Mouse (Mus musculus) liver, postnatal 0 days (tissue): Measurements from ENCODE around the gene Mroh8. TPM values are rescaled to one million over a fixed set of nuclear protein-coding genes. Genes with fewer than 3 reads are reported as not detected.
A peak's percentile ranks its signal among the peaks of the same experiment; 100 is the strongest.
"Not testable (repeated sequence)": the region's sequence is repeated elsewhere in the genome, so short reads cannot be mapped to it uniquely, and the experiment has no call there.

Experiments used
- ATAC-seq: fragments of 200-750 bp; cut with Nextera tagmentation; 2 replicates; pipeline ENCODE4 v1.8.0; 2017; ENCODE audit warnings: mild to moderate bottlenecking, moderate library complexity
- DNase-seq: peaks from one replicate; pipeline ENCODE4 v3.0.0-alpha.2; 2016
- H3K27ac ChIP-seq: fragments of 300-500 bp; sonication (generic); 2 replicates; pipeline ENCODE4 v1.5.1; 2014; ENCODE audit warnings: antibody characterized with exemption, moderate library complexity, mild to moderate bottlenecking, low read depth
- H3K27me3 ChIP-seq: fragments of 300-500 bp; sonication (generic); 2 replicates; pipeline ENCODE4 v1.6.1; 2014; ENCODE audit warnings: low read length, control low read depth, mixed read lengths; ENCODE audit not compliant: insufficient read depth
- H3K36me3 ChIP-seq: fragments of 300-500 bp; sonication (generic); replicated peaks from 2 replicates; pipeline ENCODE4 v1.6.1; 2014; ENCODE audit warnings: mild to moderate bottlenecking, control low read depth, low read length, moderate library complexity, mixed read lengths; ENCODE audit not compliant: insufficient read depth
- H3K4me1 ChIP-seq: fragments of 300-500 bp; sonication (generic); 2 replicates; pipeline ENCODE4 v1.6.1; 2014; ENCODE audit warnings: antibody characterized with exemption, mild to moderate bottlenecking, control low read depth; ENCODE audit not compliant: insufficient read depth
- H3K4me2 ChIP-seq: fragments of 300-500 bp; sonication (generic); 2 replicates; pipeline ENCODE4 v1.6.1; 2014; ENCODE audit warnings: low read depth, mild to moderate bottlenecking, low read length, moderate library complexity, mixed read lengths
- H3K4me3 ChIP-seq: fragments of 300-500 bp; sonication (generic); 2 replicates; pipeline ENCODE4 v1.5.1; 2014; ENCODE audit warnings: low read depth, low read length
- H3K9ac ChIP-seq: fragments of 300-500 bp; sonication (generic); replicated peaks from 2 replicates; pipeline ENCODE4 v1.6.1; 2014; ENCODE audit warnings: mild to moderate bottlenecking, moderate library complexity
- H3K9me3 ChIP-seq: fragments of 300-500 bp; sonication (generic); 2 replicates; pipeline ENCODE4 v1.6.1; 2016; ENCODE audit warnings: mild to moderate bottlenecking, control low read depth, low read length, mixed read lengths
- CTCF ChIP-seq: sonication (generic); IDR thresholded peaks from 2 replicates; pipeline ENCODE4 v1.5.1; 2016; ENCODE audit warnings: antibody characterized with exemption, low read depth
- EP300 ChIP-seq: IDR thresholded peaks from 2 replicates; pipeline ENCODE4 v1.6.1; 2016; ENCODE audit warnings: antibody characterized with exemption, low read depth, mild to moderate bottlenecking
- WGBS: fragments of 180-500 bp; shearing (Covaris S2); extraction: QIAGEN DNeasy Blood & Tissue Kit; methylation state at CpG from one replicate; pipeline ENCODE4 v1.1.7; 2014; ENCODE audit not compliant: insufficient replicate concordance; 5-methylcytosine and 5-hydroxymethylcytosine counted together
- polyA plus RNA-seq: library from polyadenylated mRNA; unstranded; fragments of >200 nt; fragmentation: Nextera tagmentation; extraction: Ambion mirVana; gene quantifications from 2 replicates; pipeline ENCODE4 v1.2.1, GENCODE M21; 2015

Gene Mroh8
- polyA plus RNA-seq, 1 experiment from 2014 or later, result 0.07 TPM

GRCm38 (mm10) chr2:157170626-157171025 is 108.7 kb downstream of the Mroh8 start:
- no peaks in the 10 kb centered on the region for H3K27me3 ChIP-seq
- H3K4me1 ChIP-seq, result no peaks in the 10 kb centered on the region
- H3K27ac ChIP-seq, result no peak overlapping the region
- no peak overlapping the region for H3K4me3 ChIP-seq
- no peak overlapping the region for H3K4me2 ChIP-seq
- no peak for ATAC-seq
- no peak for TF ChIP-seq EP300
- TF ChIP-seq CTCF, result no peak
- peaks cover 76% of the 10 kb centered on the region for H3K36me3 ChIP-seq
- DNase-seq, result no peak
- H3K9me3 ChIP-seq, result no peaks in the 10 kb centered on the region
- WGBS, result 71% methylated on average over 6 of the region's 6 CpGs
- H3K9ac ChIP-seq, result no peak overlapping the region

GRCm38 (mm10) chr2:157170166-157170565 is 109.2 kb downstream of the Mroh8 start:
- TF ChIP-seq CTCF, result no peak
- TF ChIP-seq EP300, result no peak
- Histone ChIP-seq H3K4me3 (no peak overlapping the region), H3K4me2 (no peak overlapping the region), H3K9me3 (no peaks in the 10 kb centered on the region), H3K4me1 (no peaks in the 10 kb centered on the region), H3K27me3 (no peaks in the 10 kb centered on the region), H3K27ac (no peak overlapping the region), H3K9ac (no peak overlapping the region), H3K36me3 (peaks cover 75% of the 10 kb centered on the region)
- DNase-seq (no peak), ATAC-seq (no peak)
- WGBS, result 72% methylated on average over 5 of the region's 5 CpGs

DNA sequence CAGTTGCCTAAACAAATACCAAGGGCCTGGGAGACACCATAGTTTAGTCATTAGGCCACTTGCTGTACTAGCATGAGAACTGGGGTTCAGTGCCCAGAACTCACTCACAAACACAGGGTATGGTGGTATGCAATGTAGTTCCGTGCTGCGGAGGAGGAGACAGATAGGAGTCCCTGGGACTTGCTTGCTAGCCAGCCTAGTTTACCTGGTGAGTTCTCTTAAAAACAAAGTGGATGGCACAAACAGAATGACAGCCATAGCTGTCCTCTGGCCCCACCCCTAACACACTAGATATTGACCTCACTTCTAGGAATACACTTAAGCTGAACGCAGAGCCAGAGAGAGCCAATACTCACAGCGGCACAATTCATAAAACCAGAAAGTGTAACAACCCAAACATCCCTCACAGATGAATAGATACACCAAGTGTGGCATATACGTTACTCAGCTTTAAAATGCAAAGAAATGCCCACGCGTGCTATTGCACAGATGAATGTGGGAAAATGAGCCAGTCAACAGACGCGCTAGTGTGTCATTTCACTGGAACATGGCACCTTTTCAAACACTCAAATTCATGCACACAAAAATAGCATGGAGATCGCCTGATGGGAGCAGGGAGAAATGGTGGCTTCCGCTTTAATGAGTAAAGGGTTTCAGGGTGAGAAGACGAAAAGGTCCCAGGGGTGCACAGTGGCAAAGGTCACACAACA is 112.8 kb downstream of the Mroh8 start:
- H3K4me1 ChIP-seq, result no peaks in the 10 kb centered on the region
- no peaks in the 10 kb centered on the region for H3K9me3 ChIP-seq
- DNase-seq (no peak), ATAC-seq (no peak)
- no peak overlapping the region for H3K27ac ChIP-seq
- no peaks in the 10 kb centered on the region for H3K27me3 ChIP-seq
- 94% methylated on average over 12 of the region's 12 CpGs for WGBS
- peaks cover 73% of the 10 kb centered on the region for H3K36me3 ChIP-seq
- no peak overlapping the region for H3K9ac ChIP-seq
- no peak overlapping the region for H3K4me2 ChIP-seq
- TF ChIP-seq EP300 (no peak), CTCF (no peak)
- H3K4me3 ChIP-seq, result no peak overlapping the region

GRCm38 (mm10) chr2:157165312-157166224 is 113.8 kb downstream of the Mroh8 start:
- not testable (repeated sequence) for H3K9ac ChIP-seq, ATAC-seq, H3K4me2 ChIP-seq, H3K4me3 ChIP-seq, H3K4me1 ChIP-seq, H3K27me3 ChIP-seq, H3K9me3 ChIP-seq, DNase-seq
- H3K36me3 ChIP-seq, result peaks cover 80% of the 10 kb centered on the region
- H3K27ac ChIP-seq, result 0 out of 2 replicates have a peak overlapping the region, but pooled peaks have one; percentile 3

DNA sequence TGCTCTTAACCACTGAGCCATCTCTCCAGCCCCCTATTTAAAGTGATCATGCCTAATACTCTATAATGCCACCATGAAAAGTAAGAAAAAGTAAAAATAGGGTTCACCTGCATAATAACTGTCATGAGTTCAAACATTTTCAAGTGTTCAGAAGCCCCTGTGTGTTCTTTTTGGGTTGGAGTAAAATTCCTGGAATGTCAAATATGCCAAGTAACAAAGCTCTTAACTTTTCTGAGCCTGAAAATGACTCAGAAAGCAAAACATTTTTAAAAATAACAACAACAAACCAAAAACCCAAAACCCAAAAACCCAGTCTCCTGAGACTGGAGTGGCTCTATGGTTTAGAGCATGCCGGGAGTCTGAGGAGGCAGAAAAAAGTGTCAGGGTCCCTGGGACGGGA is 115.2 kb downstream of the Mroh8 start:
- ATAC-seq (no peak), DNase-seq (no peak)
- TF ChIP-seq EP300, result no peak
- no peak for TF ChIP-seq CTCF
- no peak overlapping the region for H3K4me3 ChIP-seq
- WGBS, result 95% methylated on average over 2 of the region's 2 CpGs
- H3K9ac ChIP-seq, result no peak overlapping the region
- no peaks in the 10 kb centered on the region for H3K9me3 ChIP-seq
- H3K4me1 ChIP-seq, result no peaks in the 10 kb centered on the region
- peaks cover 77% of the 10 kb centered on the region for H3K36me3 ChIP-seq
- H3K27ac ChIP-seq, result no peak overlapping the region
- no peaks in the 10 kb centered on the region for H3K27me3 ChIP-seq
- no peak overlapping the region for H3K4me2 ChIP-seq

Other genes with a start within 250 kb of the Mroh8 start
- gene Soga1, start 200.3 kb downstream of the Mroh8 start, polyA plus RNA-seq, result 0.65 and 1.0 TPM in 2 replicates
- gene Tldc2, start 192.5 kb downstream of the Mroh8 start, polyA plus RNA-seq, result not detected in 2 replicates
- 16.5 and 17.3 TPM in 2 replicates for gene Samhd1, start 144.3 kb downstream of the Mroh8 start, polyA plus RNA-seq
- gene Rbl1, start 75.0 kb downstream of the Mroh8 start, polyA plus RNA-seq, result 9.1 and 10.0 TPM in 2 replicates
- gene Rpn2, start 532 bp downstream of the Mroh8 start, polyA plus RNA-seq, result 74.2 and 86.1 TPM in 2 replicates
- not detected in 2 replicates for gene Ghrh, start 68.0 kb upstream of the Mroh8 start, polyA plus RNA-seq
- 22.8 and 23.4 TPM in 2 replicates for gene Manbal, start 88.0 kb upstream of the Mroh8 start, polyA plus RNA-seq
- 1.6 and 1.8 TPM in 2 replicates for gene Src, start 138.9 kb upstream of the Mroh8 start, polyA plus RNA-seq